Mouse (Mus musculus) fat pad, adult 2 months (tissue): ENCODE measurements around the gene Akt1s1.

Experiments
- DNase-seq: peaks from one replicate; pipeline ENCODE4 v3.0.0-alpha.2; 2011; ENCODE audit warnings: low read depth, low spot score; ENCODE audit errors: extremely low read depth

Akt1s1 gene

GRCm38 (mm10) chr7:44898607-44899006 lies 49.8 kb downstream of the Akt1s1 start:
- no peak for DNase-seq

GRCm38 (mm10) chr7:44900632-44901031 lies 51.8 kb downstream of the Akt1s1 start:
- DNase-seq = no peak

DNA sequence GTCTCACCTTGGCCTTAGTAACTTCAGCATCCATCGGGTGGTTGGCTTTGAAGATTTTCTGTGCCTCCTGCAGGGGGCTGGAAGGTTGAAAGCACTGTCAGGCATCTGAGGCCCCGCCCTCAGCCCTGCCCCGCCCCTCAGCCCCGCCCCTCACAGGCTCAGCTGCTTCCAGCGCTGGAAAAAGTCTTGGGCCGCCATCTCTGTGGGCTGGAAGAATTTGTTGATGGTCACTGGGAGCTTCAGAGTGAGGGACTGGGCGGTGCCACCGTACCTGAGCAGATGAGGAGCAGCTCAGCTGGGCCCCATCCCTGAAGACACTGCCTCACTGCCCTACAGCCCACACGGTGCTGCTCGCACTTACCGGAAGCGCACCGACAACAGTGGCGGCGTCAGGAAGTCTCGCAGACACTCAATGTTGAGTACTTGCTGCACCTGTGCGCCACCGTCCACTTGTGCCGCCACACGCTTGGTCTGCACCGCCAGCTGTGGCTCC lies 52.5 kb downstream of the Akt1s1 start:
- no peak for DNase-seq
